Mouse (Mus musculus) cortical plate, adult 2 months (tissue): ENCODE measurements around the gene Rps6kc1.

Source experiments
- CTCF ChIP-seq: fragments of 200-500 bp; IDR thresholded peaks from 2 replicates; pipeline ENCODE4 v1.5.1; 2011; ENCODE audit warnings: mild to moderate bottlenecking, control low read depth, low read length; ENCODE audit not compliant: insufficient read depth; ENCODE audit errors: extremely low read depth
- POLR2A ChIP-seq: fragments of 200-500 bp; IDR thresholded peaks from 2 replicates; pipeline ENCODE4 v1.6.1; 2011; ENCODE audit warnings: mild to moderate bottlenecking, low read length, control low read depth; ENCODE audit not compliant: insufficient read depth; ENCODE audit errors: extremely low read depth

DNA sequence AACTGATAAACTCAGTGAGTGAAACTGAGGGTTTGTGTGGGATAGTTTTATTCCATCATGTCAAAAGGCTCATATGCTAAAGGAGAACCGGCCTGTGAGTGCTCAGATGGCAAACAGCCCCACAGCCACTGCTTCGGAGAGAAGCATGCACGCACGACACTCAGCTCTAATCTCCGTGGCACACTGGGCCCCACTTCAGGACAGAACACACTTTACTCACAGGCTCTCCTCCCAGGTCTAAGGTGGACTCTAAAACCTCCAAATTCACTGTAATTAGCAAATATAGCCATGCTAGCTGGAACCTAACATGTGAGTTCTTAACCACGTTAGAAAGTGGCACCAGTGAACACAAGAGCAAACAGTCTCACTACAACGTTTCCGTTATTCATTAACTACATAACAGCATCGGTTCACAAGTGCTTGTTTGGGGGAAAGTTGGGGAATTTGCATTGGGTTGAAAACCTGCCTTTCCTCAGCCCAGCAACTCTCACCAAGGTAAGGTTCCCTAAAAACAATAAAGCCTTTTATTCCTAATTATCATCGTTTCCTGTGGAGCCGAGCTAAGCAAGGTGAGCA is 114.0 kb downstream of the Rps6kc1 start:
- no peak for TF ChIP-seq CTCF
- no peak for TF ChIP-seq POLR2A
